Mouse (Mus musculus) heart, postnatal 0 days (tissue): ENCODE results near the gene Klhl4. TPM values are rescaled to one million over a fixed set of nuclear protein-coding genes. Genes with fewer than 3 reads are reported as not detected.

ENCODE experiments used
- ATAC-seq: fragments of 200-750 bp; cut with Nextera tagmentation; 2 replicates; pipeline ENCODE4 v1.8.0; 2017; ENCODE audit warnings: low read depth, moderate number of reproducible peaks, moderate library complexity; ENCODE audit not compliant: insufficient read depth
- DNase-seq: peaks from one replicate; pipeline ENCODE4 v3.0.0-alpha.2; 2016; ENCODE audit warnings: low spot score
- H3K27ac ChIP-seq: fragments of 300-500 bp; sonication (generic); 2 replicates; pipeline ENCODE4 v1.5.1; 2014; ENCODE audit warnings: low read depth, mild to moderate bottlenecking
- H3K27me3 ChIP-seq: fragments of 300-500 bp; sonication (generic); 2 replicates; pipeline ENCODE4 v1.6.1; 2014; ENCODE audit warnings: low read length, mixed read lengths; ENCODE audit not compliant: control insufficient read depth, insufficient read depth
- H3K36me3 ChIP-seq: fragments of 300-500 bp; sonication (generic); replicated peaks from 2 replicates; pipeline ENCODE4 v1.6.1; 2014; ENCODE audit warnings: low read length, mixed read lengths; ENCODE audit not compliant: control insufficient read depth, insufficient read depth
- H3K4me1 ChIP-seq: fragments of 300-500 bp; sonication (generic); 2 replicates; pipeline ENCODE4 v1.6.1; 2014; ENCODE audit warnings: antibody characterized with exemption; ENCODE audit not compliant: control insufficient read depth, insufficient read depth
- H3K4me2 ChIP-seq: fragments of 300-500 bp; sonication (generic); 2 replicates; pipeline ENCODE4 v1.6.1; 2014; ENCODE audit warnings: low read depth, mild to moderate bottlenecking, low read length, moderate library complexity
- H3K4me3 ChIP-seq: fragments of 300-500 bp; sonication (generic); 2 replicates; pipeline ENCODE4 v1.5.1; 2014; ENCODE audit warnings: low read depth, low read length
- H3K9ac ChIP-seq: fragments of 300-500 bp; sonication (generic); replicated peaks from 2 replicates; pipeline ENCODE4 v1.6.1; 2014; ENCODE audit warnings: low read depth, low read length, mixed read lengths
- H3K9me3 ChIP-seq: fragments of 300-500 bp; sonication (generic); replicated peaks from 2 replicates; pipeline ENCODE4 v1.6.1; 2016; ENCODE audit warnings: low read length; ENCODE audit not compliant: control insufficient read depth
- CTCF ChIP-seq: IDR thresholded peaks from 2 replicates; pipeline ENCODE4 v1.5.1; 2016; ENCODE audit warnings: antibody characterized with exemption, control low read depth, low read depth
- EP300 ChIP-seq: IDR thresholded peaks from 2 replicates; pipeline ENCODE4 v1.6.1; 2016; ENCODE audit warnings: antibody characterized with exemption, low read depth
- WGBS: fragments of 180-500 bp; shearing (Covaris S2); extraction: QIAGEN DNeasy Blood & Tissue Kit; methylation state at CpG from one replicate; pipeline ENCODE4 v1.1.7; 2014; 5-methylcytosine and 5-hydroxymethylcytosine counted together
- polyA plus RNA-seq: library from polyadenylated mRNA; unstranded; fragments of >200 nt; fragmentation: Nextera tagmentation; extraction: Ambion mirVana; gene quantifications from 2 replicates; pipeline ENCODE4 v1.2.1, GENCODE M21; 2015
- total RNA-seq: library from RNA; depleted of rRNA; stranded (reverse); fragments of >200 nt; gene quantifications from 2 replicates; pipeline ENCODE4 v1.2.3, GENCODE M21; 2014; ENCODE audit warnings: low replicate concordance; rRNA removed

The Klhl4 gene
- 17.0 and 21.4 TPM in 2 replicates for total RNA-seq
- 15.9 and 17.6 TPM in 2 replicates for polyA plus RNA-seq

DNA sequence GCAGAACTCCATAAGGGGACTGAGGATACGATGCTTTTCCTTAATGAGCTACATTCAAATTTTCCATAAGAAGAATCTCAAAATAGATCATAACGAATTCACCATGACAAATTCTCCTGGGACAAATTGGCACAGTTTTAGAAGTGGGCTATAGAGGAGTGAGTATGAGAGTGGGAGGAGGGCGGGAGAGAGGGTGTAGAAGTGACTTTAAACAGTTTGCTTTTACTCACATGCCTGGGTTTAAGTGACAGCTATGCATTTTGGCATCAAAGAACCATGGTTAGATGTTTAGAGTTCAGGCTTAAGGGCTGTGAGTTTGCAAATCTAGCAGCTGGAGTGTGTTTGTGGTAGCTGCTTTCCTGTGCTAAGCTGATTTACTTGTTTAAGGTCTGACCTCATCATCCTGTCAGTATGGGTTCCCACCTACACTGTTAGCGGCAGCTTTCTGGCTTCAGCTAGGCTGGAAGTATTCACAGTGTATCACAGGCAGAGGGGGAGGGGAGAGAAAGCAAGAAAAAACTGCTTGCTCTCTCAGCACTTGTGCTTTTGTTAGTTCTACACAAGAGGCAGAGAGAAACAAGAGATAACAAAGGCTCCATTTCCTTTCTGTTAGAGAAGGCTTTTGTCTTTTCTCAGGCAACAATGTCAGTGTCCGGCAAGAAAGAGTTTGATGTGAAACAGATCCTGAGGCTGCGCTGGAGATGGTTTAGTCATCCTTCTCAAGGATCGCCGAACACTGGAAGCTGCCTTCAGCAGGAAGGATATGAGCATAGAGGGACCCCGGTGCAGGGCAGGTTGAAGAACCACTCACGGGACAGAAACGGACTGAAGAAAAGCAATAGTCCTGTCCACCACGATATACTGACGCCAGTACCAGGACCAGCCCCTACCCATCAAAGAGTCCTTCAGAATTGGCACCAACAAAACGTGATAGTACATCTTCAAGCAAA lies at the start of gene Klhl4:
Klhl4 (plus strand) TSS at position 552 of the 950 bp plus-strand sequence.
- H3K4me1 ChIP-seq, result no peaks in the 10 kb centered on the region
- H3K4me3 ChIP-seq, result peak within 1 kb of the TSS; percentile 37
- H3K27ac ChIP-seq, result peak within 1 kb of the TSS; percentile 78
- ATAC-seq (peak; percentile 89), DNase-seq (peak; percentile 45)
- H3K36me3 ChIP-seq, result no peaks in the 10 kb centered on the region
- H3K27me3 ChIP-seq, result no peaks in the 10 kb centered on the region
- H3K9ac ChIP-seq, result no peak within 1 kb of the TSS; the same call in 1 of the 2 replicates
- H3K4me2 ChIP-seq, result peak within 1 kb of the TSS; percentile 48
- TF ChIP-seq EP300 (no peak), CTCF (no peak)
- H3K9me3 ChIP-seq, result no peaks in the 10 kb centered on the region
- 27% methylated on average over 14 of the region's 14 CpGs for WGBS

DNA sequence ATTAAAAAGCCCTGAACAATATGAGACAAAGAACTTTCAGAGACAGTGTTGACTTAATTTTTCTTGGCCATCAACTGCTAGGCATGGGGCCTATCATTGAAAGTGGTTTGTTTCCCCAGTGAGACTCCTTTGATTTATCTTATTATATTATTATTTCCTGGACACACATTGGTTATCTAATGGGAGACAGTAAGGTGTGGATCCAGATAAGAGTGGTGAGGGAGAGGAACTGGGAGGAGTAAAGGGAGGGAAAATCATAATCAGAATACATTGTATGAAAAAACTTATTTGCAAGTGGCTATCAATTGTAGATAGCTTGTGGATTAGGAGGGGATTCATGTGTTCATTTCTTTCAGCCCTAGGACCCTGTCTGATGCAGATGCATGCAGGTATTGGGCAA lies 10.0 kb downstream of the Klhl4 start:
- no peaks in the 10 kb centered on the region for H3K36me3 ChIP-seq
- H3K27me3 ChIP-seq, result no peaks in the 10 kb centered on the region
- DNase-seq (no peak), ATAC-seq (no peak)
- H3K4me2 ChIP-seq, result no peak overlapping the region
- no peaks in the 10 kb centered on the region for H3K9me3 ChIP-seq
- TF ChIP-seq EP300 (no peak), CTCF (no peak)
- H3K27ac ChIP-seq, result no peak overlapping the region
- no peaks in the 10 kb centered on the region for H3K4me1 ChIP-seq
- no peak overlapping the region for H3K4me3 ChIP-seq
- H3K9ac ChIP-seq, result no peak overlapping the region

DNA sequence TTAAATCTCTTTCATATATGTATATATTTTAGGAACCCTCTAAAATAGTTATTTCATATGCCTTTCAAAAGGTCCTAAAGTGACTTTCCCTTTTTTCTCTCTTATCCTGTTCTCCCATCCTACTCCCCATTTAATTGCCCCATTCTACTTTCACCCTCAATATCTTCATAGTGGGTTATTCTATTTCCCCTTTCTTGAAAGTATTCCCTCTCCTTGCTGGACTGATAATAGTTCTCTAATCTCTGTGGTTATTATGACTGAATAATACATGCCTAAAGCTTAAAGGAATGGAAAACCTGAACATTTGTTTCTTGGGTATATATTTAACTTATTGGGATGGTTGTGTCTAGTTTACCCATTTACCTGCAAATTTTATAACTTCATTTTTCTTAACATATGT lies 12.6 kb downstream of the Klhl4 start:
- Histone ChIP-seq H3K9me3 (no peaks in the 10 kb centered on the region), H3K4me2 (no peak overlapping the region), H3K4me1 (no peaks in the 10 kb centered on the region), H3K9ac (no peak overlapping the region), H3K27me3 (no peaks in the 10 kb centered on the region), H3K36me3 (no peaks in the 10 kb centered on the region), H3K4me3 (no peak overlapping the region), H3K27ac (no peak overlapping the region)
- ATAC-seq (no peak), DNase-seq (no peak)
- no peak for TF ChIP-seq EP300
- no peak for TF ChIP-seq CTCF

DNA sequence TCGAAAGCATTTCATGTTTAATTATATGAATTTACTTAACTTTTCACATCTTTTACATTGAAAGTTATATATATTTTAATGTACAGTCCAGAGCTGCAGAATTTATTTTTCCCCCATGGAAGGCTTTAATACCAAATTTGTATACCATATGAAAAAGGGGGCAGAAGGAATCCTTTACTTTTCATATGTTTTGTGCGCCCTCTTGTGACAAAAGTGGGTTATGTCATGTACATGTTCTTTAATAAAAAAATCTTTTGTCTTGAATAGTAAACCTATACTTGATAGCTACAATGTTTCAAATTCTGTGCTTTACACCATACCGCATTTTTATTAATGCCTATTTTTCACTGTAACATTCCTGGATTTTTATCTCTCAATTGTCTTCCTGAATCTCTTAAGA lies 84.0 kb downstream of the Klhl4 start:
- no peak overlapping the region for H3K9ac ChIP-seq
- H3K4me1 ChIP-seq, result no peaks in the 10 kb centered on the region
- no peak for ATAC-seq
- no peaks in the 10 kb centered on the region for H3K36me3 ChIP-seq
- no peak overlapping the region for H3K4me3 ChIP-seq
- peak; percentile 27 for TF ChIP-seq CTCF
- TF ChIP-seq EP300, result no peak
- no peaks in the 10 kb centered on the region for H3K27me3 ChIP-seq
- H3K27ac ChIP-seq, result no peak overlapping the region
- DNase-seq, result no peak
- no peaks in the 10 kb centered on the region for H3K9me3 ChIP-seq
- no peak overlapping the region for H3K4me2 ChIP-seq
- 35% methylated on average over 3 of the region's 3 CpGs for WGBS

DNA sequence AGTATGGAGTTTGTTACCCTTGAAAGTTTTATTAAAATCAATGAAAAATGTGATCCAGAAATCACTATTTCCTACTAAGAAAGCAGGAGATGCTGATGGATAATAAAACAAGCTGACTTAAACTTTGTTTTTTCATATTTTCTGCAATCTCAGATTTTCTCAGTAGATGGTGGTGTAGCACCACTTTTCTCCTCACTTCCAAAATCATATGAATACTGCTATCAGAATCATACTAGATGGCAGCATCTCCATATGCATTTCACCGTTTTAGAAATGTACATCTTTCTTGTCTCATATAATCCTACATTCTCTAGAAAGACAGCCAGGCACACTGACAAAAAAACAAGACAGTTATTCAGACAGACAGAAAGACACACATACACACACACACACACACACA lies 108.2 kb downstream of the Klhl4 start:
- H3K4me2 ChIP-seq, result no peak overlapping the region
- TF ChIP-seq CTCF (peak; percentile 38), EP300 (no peak)
- no peaks in the 10 kb centered on the region for H3K36me3 ChIP-seq
- H3K4me3 ChIP-seq, result no peak overlapping the region
- no peak overlapping the region for H3K27ac ChIP-seq
- H3K9ac ChIP-seq, result no peak overlapping the region
- H3K27me3 ChIP-seq, result no peaks in the 10 kb centered on the region
- DNase-seq (no peak), ATAC-seq (no peak)
- WGBS, result 34% methylated on average over 1 of the region's 1 CpGs
- no peaks in the 10 kb centered on the region for H3K9me3 ChIP-seq
- H3K4me1 ChIP-seq, result no peaks in the 10 kb centered on the region
